Mouse (Mus musculus): ENCODE results near the gene AU022252.

The AU022252 gene

GRCm38 (mm10) chr4:119244468-119245240 lies 12.1 kb upstream of the AU022252 start:
- DNase-seq = no peak

DNA sequence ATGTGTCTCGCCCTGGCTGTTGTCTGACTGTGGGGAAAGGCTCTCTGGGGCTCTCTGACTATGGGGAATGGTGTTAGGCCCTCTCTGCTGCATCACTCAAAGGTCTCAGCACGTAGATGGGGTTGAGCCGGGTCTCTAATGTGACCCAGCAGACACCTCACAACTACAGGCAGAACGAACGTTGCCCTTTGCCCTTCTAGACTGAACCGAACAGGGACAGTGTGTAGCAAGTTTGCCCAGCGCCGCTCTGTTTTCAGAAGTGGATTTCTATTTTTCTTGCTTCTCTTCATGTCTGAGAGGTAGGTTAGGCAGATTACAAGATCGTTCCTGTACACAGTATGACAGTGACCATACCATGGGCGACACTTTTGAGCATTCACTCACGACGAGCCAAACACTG lies 10.1 kb upstream of the AU022252 start:
- DNase-seq = no peak

DNA sequence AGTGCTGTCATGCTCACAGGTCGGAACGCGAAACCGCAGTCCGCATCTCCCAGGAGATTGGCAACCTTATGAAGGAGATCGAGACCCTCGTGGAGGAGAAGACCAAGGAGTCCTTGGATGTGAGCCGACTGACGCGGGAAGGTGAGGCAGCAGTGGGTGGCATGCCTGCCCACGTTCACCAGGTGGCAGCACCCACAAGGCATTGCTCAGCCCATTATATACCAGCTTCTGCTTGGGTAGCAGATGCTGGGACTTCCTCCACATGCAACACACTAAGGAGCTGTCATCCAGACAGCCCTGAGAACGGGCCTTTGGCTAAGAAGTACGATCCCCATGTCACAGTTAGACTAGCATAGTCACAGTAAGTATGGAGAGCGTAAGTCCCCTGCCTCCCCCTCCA lies 9.2 kb upstream of the AU022252 start:
- peak; percentile 76 for DNase-seq

GRCm38 (mm10) chr4:119239181-119239682 lies 6.7 kb upstream of the AU022252 start:
- DNase-seq = no peak

- no peak for DNase-seq
Observed at GRCm38 (mm10) chr4:119238661-119239060, 6.1 kb upstream of the AU022252 start.

DNA sequence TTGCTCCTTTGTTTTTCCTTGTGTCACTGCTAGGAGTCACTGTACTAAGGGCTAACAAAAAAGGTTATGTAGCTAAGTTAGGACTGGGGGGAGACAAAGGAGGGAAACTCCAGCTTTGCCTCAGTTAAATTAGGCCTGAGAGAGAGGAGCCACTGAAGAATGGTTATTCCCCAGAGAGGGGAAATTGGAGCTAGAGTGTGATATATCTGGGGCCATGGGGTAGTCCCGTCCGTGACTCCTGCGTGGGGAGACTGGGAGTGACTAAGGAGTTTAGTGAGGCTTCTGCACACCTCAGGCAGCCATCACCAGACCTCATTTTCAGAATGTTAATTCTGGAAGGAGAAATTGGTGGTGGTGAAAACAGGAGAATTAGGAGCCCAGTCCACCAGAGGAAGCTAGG lies 1.8 kb upstream of the AU022252 start:
- DNase-seq = no peak

GRCm38 (mm10) chr4:119233256-119233901 lies 867 bp upstream of the AU022252 start:
- peak; percentile 43 for DNase-seq

- no peak for DNase-seq
Observed at GRCm38 (mm10) chr4:119226751-119227150, 5.8 kb downstream of the AU022252 start.

DNA sequence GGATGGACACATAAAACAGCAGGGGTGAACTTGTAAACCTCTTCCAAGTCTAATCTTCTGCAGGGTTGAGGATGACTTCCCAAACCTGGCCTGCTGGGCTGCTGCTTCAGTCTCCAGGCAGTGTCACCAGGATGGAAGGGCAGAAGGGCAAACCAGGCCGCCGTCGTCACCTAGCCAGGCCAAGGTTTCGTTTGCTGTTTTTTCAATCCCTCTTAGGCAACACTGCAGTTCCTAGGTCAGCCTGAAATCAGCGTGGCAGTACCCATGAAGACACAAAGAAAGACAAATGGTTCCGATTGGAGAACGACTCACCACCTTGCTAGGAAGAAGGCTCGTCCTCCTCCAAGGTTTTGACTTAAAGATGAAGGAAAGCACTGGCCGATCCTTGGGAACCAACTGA lies 6.8 kb downstream of the AU022252 start:
- DNase-seq = no peak

DNA sequence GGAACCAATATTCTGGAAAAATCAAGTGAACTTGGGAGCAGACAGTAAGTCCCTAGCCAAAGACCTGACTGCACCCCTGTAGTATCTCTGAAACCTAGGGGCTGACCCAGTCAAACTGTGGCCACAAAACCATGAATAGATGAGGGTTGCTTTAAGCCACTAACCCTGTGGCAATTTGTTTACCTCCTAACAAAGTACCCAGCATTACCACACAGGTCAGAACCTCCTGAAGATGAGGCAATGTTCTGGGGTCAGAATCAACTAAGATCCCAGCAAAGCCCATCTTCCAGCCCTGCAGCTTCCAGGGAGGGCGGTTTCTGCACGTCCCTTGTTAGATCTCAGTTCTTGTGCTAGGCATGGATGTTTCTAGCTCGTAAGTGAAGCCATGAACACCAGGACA lies 8.0 kb downstream of the AU022252 start:
- no peak for DNase-seq

GRCm38 (mm10) chr4:119223696-119224095 lies 8.8 kb downstream of the AU022252 start:
- DNase-seq = peak; percentile 54

GRCm38 (mm10) chr4:119218169-119218568 lies 14.3 kb downstream of the AU022252 start, which contains the start of gene Tmem269:
Gene Tmem269, minus strand, starts transcription at chr4:119218217.
- DNase-seq = no peak

DNA sequence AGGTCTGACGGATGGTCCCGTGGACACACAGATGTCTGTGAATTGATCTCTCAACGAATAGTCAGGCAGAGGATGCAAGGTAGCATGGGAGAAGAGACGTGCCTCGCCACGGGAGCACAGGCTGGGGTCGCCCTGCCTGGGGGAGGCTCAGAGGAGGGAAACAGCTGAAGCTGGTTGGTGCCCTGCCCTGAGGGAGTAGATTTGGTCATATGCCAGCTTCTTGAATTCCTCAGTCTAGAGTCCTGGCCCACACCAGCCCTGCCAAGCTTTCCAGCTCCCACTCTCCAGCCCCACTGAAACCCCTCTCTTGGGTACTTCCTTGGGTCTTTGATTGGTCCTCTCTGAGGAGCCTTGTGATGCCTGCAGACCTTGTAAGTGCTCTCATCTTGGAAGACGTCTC lies 15.8 kb downstream of the AU022252 start:
- DNase-seq = no peak

DNA sequence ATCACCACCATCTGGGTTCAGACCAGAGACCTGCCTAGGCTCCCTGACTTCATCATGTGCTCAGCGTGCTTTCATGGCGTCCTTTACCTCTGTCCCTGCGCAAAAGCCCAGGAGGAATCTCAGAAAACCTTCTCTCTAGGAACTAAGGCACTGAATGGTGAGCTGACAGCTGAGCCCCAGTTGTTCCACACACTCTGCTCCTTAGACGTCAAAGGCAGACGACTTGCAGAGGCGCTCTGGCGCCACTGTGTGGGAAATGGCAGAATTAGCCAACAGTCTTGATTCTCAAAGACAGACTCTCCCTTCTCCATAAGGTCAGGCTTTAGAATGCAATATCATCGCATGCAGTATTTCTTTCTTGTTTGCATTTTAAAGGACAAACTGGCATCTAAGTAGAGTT lies 27.8 kb downstream of the AU022252 start:
- DNase-seq = peak; percentile 29

- no peak for DNase-seq
Observed at GRCm38 (mm10) chr4:119198105-119198504, 34.4 kb downstream of the AU022252 start.

- no peak for DNase-seq
Observed at GRCm38 (mm10) chr4:119195582-119196320, 36.8 kb downstream of the AU022252 start.

DNA sequence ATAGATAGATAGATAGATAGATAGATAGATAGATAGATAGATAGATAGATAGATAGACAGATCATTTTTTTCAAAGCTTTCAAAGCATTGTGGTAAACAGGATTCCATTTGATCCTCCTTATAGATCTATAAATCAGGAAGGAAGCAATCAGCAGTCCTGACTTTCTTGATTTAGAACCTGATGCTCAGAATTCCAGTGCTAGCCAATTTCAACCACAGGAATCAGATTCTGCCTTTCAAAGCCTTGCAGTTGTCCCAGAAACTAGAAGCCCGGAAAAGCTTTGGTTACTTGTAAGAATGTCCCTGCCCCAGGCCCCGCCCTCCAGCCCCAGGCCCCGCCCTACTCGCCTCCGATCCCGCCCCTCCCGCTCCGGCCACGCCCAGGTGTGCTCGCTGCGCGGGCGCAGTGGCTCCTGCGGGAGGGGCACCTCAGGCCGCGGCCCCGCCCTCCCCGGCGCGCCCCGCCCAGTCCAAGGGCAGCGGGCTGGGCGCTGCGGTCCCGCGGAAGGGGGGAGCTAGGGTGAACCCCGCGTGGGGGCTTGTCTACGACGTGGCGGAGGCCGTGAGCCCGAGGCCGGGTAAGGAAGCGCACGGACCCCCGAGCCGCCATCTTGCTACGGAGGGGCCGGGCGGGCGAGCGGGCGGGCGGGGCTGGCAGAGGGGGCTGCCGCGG lies 37.5 kb downstream of the AU022252 start, which contains the start of gene Svbp:
Gene Svbp (plus strand): TSS at position 398 of the 673 bp plus-strand sequence.
- DNase-seq = peak; percentile 81

DNA sequence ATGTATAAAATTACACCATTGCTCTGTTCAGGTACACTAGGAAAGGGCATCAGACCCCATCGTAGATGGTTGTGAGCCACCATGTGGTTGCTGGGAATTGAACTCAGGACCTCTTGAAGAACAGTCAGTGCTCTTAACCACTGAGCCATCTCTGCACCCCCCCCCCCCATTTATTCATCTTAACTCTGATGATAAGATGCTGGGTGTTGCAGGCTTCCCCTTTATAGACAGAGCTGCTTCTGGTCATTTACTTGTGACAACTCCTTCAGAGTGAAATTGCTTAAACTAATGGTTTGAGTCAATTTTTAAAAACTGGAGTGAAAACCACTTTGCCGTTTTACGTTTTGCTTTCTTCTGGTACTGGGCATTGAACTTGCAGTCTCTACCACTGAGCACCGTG lies 39.8 kb downstream of the AU022252 start:
- no peak for DNase-seq

GRCm38 (mm10) chr4:119191273-119191672 lies 41.2 kb downstream of the AU022252 start:
- DNase-seq = no peak

- no peak for DNase-seq
Observed at GRCm38 (mm10) chr4:119190618-119191017, 41.9 kb downstream of the AU022252 start.

GRCm38 (mm10) chr4:119189864-119190263 lies 42.6 kb downstream of the AU022252 start, which contains the start of gene Ermap:
Gene Ermap, minus strand, starts transcription at chr4:119190011.
- no peak for DNase-seq

GRCm38 (mm10) chr4:119189392-119189791 lies 43.1 kb downstream of the AU022252 start:
- DNase-seq = no peak
